ENCODE assay signal across 8 mouse cellular contexts in the genomic region with DNA sequence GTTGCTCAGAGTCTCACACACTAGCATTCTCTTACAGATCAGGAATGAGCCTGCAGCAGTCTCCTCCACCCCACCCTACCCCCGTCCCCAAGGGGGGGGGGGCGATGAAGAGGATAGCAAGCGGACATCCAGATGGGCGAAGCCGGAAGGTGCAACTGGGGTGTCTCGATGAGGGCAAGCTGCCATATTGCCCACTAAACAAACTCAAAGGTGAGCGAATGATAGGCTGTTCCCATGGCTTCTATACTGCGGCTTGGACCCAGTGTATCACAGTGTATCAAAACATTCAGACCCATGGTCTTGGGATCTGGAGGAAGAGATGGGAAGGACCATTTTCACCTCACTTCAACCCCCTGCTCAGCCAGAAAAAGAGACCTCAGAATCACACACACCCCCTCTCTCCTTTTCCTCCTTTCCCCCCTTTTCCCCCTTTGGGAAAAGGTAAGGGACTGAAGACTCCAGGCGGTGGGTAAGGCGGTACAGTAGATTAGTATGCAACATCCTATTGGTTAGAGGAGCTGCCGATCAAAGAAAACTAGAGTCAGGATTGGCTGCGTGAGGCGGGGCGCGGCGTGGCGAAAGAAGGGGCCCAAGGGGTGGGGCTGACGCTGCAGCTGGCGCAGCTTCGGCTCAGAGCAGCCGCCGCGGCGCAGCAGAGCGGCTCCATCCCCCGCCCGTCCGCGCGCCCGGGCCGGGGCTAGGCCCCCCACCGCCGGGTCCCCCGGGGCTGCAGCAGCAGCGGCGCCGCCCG. TPM values are rescaled to one million over a fixed set of nuclear protein-coding genes. Genes with fewer than 3 reads are reported as not detected.
DNase-seq lines count a peak whose midpoint lies in the region; ATAC-seq and TF ChIP-seq lines count a peak whose summit lies in the region.

A gene (plus strand): TSS at position 629 of the 751 bp plus-strand sequence.

- no peaks in the 10 kb centered on the region for H3K9me3 ChIP-seq in intestine, postnatal 0 days (ENCODE audit: control insufficient read depth)

- peak; percentile 79 for DNase-seq in adrenal gland, adult 8-10 months
- DNase-seq in embryo, embryonic 9.5 days (ENCODE audit: extremely low spot score): peak; percentile 92
- DNase-seq in heart, adult 11 months: peak; percentile 99
- DNase-seq in left cerebral cortex, postnatal 25 days (ENCODE audit: low spot score in 2 of 2): peak; percentile 97 to 99
- DNase-seq in mesoderm, embryonic 11.5 days (ENCODE audit: low read depth, low spot score): peak; percentile 94
- peak; percentile 90 to 94 for DNase-seq in right cerebral cortex, postnatal 36 days (ENCODE audit: low spot score in 2 of 2)
- DNase-seq in urinary bladder, postnatal 36 days (ENCODE audit: low spot score in 2 of 2): peak; percentile 53 to 80

- TF ChIP-seq CTCF in intestine, postnatal 0 days (IDR thresholded peaks at IDR 0.05; ENCODE audit: low read depth): no peak

- peak; percentile 78 for ATAC-seq in intestine, postnatal 0 days

- peak within 1 kb of the TSS; percentile 95 for H3K4me2 ChIP-seq in intestine, postnatal 0 days (replicated peaks; ENCODE audit: low read depth)

- H3K4me3 ChIP-seq in intestine, postnatal 0 days (ENCODE audit: low read depth, low read length): peak within 1 kb of the TSS; percentile 57

- no peak within 1 kb of the TSS for H3K27ac ChIP-seq in intestine, postnatal 0 days (ENCODE audit: low read depth, low read length)

- 0 out of 2 replicates have a peak, but pooled peaks cover 7% of the 10 kb centered on the region for H3K4me1 ChIP-seq in intestine, postnatal 0 days (replicated peaks; ENCODE audit: control insufficient read depth, insufficient read depth, low read length)

- 3% methylated on average over 39 of the region's 39 CpGs for WGBS in intestine, postnatal 0 days

- no peaks in the 10 kb centered on the region for H3K36me3 ChIP-seq in intestine, postnatal 0 days (ENCODE audit: control insufficient read depth, insufficient read depth)

- intact Hi-C loops in left cerebral cortex, postnatal 25 days (cut with DNase I): no loop called here

- H3K9ac ChIP-seq in intestine, postnatal 0 days (ENCODE audit: low read depth, low read length): 0 out of 2 replicates have a peak within 1 kb of the TSS, but pooled peaks have one; percentile 22

- peaks cover 96% of the 10 kb centered on the region for H3K27me3 ChIP-seq in intestine, postnatal 0 days (replicated peaks; ENCODE audit: control insufficient read depth, insufficient read depth, low read length)

RNA-seq across cellular contexts. Expression of the gene that starts here (rescaled TPM):
- total RNA-seq in adrenal gland, adult 8-10 months (2022): 1 to 10 TPM; 4.2 to 6.2 (median 6.0) TPM
- polyA plus RNA-seq in intestine, postnatal 0 days (2015; fragmentation: Nextera tagmentation; extraction: Ambion mirVana): 0.13 and 0.29 TPM in 2 replicates
- total RNA-seq in left cerebral cortex, postnatal 25 days (2021): 100 to 1,000 TPM; 441 to 447 TPM

Comparison
In these comparisons a context has a peak if more than half of its experiments do, and no peak if none do; other contexts are left out.
1. RNA of the gene that starts here (total RNA-seq): 441 to 447 TPM in left cerebral cortex, postnatal 25 days; 4.2 to 6.2 TPM in adrenal gland, adult 8-10 months; every median in the first group is over 10 times any median in the second.
2. Peak in ATAC-seq, H3K4me3 ChIP-seq, H3K9ac ChIP-seq and H3K4me2 ChIP-seq in intestine, postnatal 0 days; RNA of the gene not detected or under 1 TPM.
3. Peak in every context shown above with its lines, with median percentiles within 50 percentile points of each other: DNase-seq.